Mouse (Mus musculus) retina, adult 2 months (tissue): ENCODE data around the gene Sat2.

Source experiments
- DNase-seq: peaks from one replicate; pipeline ENCODE4 v3.0.0-alpha.2; 2012; ENCODE audit warnings: low read depth, low spot score

Sat2 gene

DNA sequence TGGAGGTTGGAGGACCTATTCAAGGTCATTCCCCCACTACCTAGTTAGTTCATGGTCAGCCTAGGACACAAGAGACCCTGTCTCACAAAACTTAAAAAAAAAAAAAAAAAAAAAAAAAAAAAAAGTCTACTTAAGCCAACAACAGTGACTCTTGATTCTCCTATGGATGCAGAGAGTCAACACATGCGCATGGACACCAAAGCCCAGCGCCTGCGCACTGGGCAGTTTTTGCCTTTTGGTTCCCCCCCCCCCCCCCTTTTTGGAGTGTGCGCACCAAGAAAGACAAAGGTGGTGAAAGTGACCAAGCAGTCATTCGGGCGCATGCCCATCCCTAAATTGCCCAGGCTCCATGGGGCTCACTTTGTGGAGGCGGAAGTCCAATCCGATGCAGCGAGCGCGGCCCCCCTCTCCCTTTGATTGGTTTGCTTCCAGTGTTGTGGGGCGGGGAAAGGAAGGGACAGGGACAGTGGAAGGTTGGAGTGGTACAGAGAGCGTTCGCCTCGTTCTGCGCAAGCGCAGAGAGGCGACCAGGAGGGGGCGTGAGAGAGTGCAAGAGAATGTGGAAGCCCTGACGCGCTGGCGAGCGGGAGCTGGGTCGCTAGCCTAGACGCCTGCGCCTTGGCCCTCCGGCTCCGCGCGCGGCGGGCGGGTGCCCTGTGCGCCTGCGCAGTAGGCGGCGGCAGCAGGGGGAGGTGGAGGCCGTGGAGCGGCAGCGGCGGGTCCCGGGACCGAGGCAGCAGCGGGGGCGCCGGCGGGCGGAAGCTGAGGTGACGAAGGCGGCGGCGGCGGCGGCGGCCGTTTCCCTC lies 10.7 kb downstream of the Sat2 start, which contains the start of gene Fxr2:
Gene Fxr2 (plus strand): TSS at position 707 of the 806 bp plus-strand sequence.
- peak; percentile 100 for DNase-seq

DNA sequence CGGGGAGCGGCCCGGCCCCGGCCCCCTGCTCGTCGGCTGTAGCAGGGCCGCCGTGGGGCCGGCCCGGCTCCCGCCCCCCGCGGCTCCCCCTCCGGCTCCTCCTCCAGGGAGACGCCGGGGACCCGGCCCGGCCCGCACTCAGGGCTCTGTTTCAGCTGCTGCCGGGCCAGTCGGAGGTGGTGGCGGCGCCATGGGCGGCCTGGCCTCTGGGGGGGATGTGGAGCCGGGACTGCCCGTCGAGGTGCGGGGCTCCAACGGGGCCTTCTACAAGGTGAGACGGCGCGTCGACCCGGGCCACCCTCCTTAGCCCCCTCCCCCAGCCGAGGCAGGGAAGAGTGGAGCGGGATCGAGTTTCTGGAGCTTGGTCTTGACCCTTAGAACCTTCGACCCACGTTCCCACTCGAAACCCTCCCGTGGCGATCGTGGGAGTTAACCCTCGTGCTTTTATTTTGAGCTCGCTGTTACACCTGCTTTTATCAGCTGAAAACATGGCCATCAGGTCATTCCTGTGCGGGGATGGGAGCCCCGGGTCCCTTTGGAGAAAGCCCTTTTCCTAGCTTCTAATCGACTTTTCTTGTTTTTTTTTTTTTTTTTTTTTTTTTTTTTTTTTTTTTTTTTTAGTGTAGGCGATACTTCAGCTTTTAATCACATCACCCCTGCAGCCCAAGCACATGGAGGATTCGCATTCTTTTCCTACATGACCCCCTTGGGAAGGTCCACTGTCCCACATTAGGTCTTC lies 11.5 kb downstream of the Sat2 start:
- DNase-seq = no peak

DNA sequence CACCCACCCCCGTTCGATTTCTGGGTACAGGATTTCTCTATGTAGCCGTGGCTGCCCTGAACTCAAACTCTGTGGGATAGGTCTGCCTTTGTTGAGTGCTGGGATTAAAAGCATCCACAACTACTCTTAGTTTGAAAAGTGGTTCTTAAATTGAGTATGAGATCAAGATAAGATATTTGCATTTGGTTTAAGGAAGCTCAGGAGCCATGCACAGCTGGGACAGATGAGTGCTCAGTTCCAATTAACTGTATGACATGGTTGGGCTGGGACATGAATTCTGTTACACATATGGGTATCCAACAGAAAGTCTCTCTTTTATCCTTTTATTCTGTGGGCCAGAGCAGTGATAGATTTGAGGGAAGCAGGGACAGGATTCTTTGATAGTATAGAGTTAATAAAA lies 13.6 kb downstream of the Sat2 start:
- no peak for DNase-seq

DNA sequence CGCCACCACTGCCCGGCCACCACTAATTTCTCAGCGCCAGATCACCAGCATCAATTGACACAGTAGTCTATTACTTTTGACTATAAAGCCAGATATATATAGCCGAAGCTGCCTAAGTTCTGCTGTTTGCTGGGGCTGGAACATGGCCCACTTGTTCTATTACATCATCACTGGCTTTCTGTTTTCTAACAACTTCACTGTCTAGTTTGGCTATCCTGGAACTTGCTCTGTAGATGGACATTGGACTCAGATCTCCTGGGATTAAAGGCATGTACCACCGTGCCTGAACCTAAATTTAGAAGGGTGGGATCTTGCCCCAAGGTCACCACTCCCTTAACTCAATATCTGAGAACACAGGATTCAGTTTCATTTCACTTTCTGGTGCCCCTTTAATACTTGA lies 24.0 kb downstream of the Sat2 start:
- no peak for DNase-seq

DNA sequence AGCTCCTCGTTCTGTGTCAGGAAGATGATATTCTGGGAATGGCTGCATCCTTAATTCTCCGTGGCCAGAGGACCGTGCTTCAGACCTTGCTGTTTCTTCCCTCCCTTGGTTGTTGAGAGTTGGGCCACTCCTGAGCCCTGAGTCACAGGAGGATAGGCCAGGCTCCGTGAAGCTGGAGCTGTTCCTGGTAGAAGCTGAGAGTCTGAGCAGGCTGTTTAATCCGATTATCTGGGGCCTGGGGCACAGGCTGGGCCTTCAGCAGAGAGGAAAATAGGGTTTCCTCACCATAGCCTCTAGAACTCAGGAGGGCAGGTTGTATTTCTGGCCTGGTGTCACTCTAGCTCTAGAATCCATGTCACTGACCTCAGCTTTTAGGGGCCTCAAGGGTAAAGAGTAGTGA lies 31.6 kb downstream of the Sat2 start:
- peak; percentile 62 for DNase-seq

DNA sequence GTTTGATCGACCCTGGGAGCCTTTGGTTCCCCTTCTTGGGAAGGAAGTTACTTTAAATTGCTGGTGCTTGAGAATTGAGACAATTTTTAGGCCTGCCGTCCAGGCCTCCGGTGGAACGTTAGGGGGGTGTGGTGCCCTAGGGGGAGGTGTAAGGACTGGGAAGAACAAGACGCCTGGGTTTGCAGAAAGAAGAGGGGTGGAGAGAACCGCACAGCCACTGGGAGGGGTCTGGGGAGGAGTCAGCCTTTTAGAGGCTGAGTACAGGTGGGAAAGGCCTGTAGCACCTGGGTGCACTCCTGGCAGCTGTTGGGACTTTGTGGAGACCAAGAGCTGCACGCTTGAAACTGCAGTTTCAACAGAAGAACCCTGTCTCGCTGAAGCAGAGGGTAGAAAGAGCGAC lies 32.9 kb downstream of the Sat2 start:
- DNase-seq = no peak

DNA sequence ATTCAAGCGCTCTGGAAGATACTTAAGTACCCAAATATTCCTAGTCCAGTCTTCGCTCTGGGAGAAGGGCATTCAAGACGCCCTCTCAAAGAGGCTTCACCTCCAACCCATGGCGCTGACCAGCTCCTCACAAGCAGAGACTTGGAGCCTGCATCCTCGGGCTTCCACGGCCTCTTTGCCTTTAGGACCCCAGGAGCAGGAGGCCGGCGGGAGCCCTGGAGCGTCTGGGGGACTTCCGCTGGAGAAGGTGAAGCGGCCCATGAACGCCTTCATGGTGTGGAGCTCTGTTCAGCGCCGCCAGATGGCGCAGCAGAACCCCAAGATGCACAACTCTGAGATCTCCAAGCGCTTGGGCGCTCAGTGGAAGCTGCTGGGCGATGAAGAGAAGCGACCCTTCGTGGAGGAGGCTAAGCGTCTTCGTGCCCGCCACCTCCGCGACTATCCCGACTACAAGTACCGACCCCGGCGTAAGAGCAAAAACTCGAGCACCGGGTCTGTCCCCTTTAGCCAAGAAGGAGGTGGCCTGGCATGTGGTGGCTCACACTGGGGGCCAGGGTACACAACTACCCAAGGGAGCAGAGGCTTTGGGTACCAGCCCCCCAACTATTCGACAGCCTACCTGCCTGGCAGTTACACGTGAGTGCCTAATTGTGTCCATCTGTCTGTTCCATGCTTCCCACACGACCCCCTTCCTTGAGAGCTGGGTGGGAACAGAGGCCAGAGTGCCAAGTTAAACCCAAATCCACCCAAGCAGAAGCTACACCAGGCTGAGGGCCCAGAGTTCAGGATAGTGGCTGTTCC lies 33.6 kb downstream of the Sat2 start, which contains the start of gene Sox15:
Gene Sox15 (plus strand): TSS at position 51 of the 801 bp plus-strand sequence.
- peak; percentile 47 for DNase-seq

DNA sequence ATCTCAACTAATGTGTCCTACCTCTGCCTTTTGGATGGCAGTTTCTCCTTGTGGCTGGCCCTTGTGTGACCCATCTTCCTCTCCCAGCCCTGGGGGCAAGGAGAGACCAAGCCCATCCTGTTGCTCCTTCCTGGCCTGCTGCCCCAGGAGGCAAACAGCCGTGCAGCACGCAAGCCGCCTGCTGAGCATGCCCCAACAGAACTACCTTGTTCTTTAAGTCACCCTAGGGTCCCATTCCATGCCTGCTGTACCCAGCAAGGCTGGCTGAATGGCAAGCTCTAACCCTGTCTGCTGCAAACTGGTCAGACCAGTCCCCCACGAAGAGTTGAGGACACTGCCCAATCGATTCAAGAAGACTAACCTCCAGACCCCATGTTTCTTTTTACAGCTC lies 34.2 kb downstream of the Sat2 start:
- DNase-seq = no peak

DNA sequence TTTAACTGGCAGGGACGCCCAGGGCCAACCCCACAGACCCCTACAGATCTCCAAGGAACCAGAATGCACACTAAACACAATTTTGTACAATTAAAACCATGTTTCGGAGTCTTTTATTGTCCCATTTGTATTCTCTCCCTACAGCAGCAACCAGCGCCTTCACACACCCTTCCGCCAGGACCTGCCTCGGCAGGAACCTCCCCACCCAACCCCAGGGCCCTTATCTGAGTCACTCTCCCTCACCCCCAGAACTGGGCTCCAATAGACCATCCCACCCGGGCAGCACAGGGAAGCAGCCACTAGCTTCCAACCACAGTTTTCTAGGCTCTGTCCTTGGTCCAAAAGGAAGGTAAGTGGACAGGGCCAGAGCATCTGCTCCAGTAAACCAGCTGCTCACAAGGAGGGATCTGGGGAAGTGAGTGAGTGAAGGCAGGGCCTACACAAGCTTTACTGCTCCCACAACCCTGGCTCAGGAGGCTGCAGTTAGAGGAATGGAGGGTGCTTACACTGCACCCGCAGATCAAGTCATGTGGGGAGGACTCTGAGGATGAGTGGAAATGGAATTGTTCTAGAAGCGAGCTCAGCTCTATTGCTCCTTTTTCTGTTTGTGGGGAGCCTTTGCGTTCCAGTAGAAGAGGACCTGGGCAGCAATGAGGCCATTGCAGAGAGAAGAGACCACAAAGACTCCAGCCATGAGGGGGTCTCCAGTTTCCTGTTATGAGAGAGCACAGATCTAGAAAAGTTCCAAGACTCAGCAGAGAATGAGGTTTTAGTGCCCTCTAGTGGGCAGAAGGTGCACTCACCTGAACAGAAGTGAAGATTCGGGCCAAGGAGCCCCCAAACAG lies 35.0 kb downstream of the Sat2 start:
- DNase-seq = peak; percentile 38

DNA sequence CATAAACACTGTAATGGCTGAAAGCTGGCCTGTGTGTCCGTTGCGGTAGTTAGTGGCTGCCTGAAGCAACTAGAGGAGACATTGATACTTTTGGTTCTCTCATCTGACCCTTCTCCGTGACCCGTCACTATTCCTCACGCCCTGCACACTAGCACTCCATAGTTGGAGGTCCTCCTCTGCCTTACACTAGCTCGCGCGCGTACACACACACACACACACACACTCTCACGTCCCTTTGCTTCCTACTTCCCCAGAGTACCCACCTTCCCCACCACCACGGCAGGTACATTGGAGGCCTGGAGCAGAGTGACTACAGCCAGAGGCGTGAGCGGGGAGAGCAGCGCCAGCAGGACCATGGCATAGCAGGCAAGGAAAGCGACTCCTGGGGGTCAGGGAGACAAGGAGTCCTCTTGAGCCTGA lies 35.6 kb downstream of the Sat2 start:
- DNase-seq = no peak

DNA sequence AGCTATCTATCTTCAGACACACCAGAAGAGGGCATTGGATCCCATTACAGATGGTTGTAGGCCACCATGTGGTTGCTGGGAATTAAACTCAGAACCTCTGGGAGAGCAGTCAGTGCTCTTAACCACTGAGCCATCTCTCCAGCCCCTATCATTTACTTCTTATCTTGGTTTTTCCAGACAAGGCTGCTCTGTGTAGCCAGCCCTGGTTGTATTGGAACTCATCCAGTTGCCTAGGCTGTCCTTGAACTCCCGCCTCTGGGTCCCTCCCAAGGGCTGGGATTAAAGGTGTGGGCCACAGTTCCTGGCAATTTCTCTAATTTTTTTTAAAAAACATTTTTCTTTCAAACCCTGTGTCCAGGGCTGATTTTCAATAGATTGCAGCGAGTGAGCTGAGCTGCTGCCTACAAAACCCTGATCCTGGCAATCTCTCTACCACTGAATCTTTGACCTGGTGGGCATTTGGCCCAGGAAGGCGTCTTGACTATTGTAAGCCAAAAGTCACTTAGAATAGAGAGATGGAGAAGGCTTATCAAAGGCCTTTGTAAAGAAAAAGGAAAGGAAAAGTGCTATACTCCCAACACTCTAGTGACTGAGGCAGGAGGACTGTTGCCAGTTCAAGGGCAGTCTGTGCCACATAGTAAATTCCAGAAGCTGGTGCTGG lies 39.5 kb downstream of the Sat2 start:
- DNase-seq = no peak

DNA sequence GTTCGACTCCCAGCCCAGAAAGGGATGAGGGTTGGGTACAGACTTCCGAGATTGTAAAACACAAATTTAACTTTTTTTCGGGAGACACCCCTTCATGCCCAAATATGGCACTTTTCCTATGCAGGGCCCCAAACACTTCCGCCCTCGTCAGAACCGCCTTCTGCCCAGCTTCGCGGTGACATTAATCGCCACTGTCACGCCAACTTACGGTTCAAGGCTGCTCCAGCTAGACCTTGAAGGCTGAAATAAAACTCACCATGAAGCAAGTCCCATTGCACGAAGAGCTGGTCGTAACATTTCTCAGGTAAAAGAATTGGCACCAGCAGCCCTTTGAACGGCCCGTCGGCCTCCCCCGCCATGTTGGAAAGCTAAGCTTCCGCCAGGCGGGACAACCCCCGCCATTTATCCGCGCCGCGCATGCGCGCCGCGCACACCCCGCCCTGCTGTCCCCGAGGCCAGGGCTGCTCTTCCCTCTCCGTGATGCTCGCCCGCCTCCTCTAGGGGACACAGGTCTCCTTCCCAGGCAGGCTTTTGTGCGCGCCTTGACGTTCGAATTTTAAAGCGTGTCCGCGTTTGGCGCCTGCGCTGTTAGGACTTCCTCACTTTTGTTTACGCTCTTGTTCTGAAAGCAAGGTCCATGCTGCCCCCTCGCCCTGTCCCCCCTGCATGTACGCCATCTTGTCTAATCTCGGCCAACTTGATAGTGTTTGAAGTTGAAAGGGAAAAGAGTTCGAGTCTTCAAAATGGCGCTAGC lies 40.6 kb downstream of the Sat2 start, which contains the start of gene Mpdu1:
Gene Mpdu1 (minus strand): TSS at position 430 of the 754 bp plus-strand sequence.
- DNase-seq = peak; percentile 90

DNA sequence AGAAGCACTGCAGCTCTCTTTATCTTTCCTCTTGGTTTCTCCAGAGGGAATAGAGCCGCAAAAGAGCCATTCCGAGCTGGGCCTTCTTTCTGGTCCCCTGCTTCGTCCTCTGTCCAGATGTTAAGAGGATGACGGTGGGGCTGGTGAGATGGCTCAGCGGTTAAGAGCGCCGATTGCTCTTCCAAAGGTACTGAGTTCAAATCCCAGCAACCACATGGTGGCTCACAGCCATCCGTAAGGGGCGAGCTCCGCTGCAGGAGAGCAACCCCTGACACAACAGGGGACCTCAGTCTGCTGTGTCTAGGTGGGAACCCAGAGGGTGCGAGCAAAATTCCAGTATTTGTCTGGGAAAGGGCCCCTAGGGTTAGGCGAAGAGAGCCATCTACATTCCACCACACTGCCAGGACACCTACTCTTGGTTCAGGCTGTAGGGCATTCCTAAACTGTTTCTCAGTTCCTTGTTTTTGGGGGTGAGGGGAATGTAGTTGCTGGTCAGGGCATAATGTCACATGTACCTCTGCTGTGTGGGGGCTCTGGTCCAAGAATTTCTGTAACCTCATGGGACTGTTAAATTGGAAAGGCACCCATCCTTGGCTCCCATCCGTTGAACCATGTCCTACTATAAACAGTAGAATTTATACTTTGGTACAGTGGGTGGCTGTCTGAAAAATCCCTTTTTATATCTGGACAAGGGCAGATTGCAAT lies 41.3 kb downstream of the Sat2 start:
- no peak for DNase-seq

DNA sequence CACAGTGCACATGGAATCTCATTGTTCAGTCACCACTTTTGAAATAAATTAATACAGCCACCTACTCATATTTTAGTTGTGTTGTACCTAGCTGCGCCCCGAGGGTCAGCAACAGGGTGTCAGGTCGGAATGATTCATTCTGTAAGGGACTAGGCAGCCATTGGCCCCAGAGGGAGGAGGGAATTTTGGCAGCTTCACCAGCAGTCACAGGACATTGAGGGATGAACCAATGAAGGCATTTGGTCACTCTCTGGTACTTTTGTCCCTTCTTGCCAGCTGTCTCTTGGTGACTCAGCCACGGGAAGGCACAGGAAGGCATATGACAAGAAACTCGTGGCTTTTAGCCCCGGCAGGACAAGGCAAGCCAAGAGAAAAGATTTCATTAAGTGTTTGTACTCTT lies 42.0 kb downstream of the Sat2 start:
- no peak for DNase-seq

DNA sequence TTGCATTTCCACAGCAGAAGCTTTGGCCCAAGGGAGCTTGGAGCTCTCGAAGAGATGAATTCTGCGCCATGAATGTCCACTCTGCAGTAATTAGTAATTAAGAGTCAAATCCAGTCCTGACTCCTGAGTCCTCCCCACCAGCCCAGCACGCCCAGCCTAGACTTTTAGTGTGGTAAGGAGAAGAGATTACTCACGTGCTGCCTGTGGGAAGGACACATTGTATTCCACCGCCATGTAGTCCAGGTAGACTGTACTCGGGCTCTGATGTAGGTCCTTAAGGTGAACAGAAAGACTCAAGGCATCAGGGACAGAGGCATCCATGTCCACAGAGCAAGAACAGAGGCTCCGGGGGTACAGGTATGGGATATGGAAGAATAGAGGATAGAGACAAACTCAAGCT lies 43.0 kb downstream of the Sat2 start:
- no peak for DNase-seq

DNA sequence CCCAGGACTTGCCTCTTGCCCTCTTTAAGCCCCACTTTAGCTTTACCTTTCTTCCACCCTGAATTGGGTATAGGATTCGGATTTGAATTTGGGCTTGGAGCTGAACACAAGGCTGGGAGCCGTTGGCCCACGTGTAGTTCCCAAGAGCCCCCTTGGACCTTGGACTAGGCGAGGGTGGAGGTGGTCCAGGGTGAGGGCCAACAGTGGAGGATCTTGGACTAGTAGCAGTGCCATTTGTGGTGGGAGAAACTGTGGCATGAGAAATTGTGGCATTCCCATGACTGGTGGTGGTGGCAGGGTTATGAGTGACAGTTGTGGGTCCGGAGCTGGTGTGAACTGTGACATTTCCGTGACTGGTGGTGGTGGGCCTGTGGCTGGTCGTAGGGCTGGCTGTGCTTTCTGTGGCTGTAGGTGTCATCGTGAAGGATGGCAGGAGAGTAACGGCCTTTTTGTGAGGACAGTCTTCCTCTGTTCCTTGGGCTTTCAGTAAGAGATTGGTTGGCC lies 43.7 kb downstream of the Sat2 start:
- DNase-seq = no peak

DNA sequence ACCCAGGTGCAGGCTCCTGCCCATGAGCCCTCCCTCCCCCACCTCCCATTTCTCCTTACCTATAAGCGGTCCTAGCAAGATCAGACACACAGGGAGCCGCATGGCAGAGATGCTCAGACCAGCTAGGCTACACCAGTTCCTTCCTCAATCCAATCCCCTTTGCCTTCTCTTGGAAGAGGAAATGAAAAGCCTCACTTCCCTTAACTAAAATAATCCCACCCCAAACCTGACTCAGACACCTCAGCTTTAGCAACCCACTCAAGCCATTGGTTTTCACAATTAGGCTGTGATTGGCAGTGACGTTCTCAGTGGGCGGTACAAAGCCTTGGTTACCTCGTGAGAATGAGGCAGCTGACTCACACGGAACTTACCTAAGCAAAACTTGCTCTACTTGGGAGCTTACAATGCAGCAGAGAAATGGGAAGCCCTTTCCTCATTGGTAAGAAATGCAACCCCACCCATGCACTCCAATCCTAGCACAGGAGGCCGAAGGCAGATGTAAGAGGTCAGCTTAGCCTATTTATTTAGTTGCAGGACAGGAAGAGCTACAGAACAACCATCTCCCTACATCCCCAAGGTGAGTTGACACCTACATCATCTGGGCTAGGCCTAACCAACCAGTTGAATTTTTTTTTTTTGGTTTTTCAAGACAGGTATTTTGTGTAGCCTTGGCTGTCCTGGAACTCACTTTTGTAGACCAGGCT lies 44.3 kb downstream of the Sat2 start, which contains the start of gene Cd68:
Gene Cd68 (minus strand): TSS at position 193 of the 704 bp plus-strand sequence.
- DNase-seq = no peak

DNA sequence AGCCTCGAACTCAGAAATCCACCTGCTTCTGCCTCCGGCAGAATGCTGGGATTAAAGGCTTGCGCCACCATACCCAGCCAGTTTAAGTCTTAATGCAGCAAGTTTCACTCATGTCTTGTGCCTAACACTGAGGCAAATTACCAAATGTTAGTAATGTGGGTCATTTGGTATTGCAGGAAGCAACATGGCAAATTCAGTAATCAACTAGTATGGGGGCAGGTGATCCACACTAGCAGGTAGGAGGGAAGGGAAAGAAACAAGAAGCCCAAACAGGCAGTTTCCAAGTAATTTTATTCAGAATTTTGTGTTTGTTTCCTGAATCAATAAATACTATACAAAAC lies 44.8 kb downstream of the Sat2 start:
- no peak for DNase-seq
